Mouse (Mus musculus): ENCODE data around the gene Arrb1. TPM values are rescaled to one million over a fixed set of nuclear protein-coding genes. Genes with fewer than 3 reads are reported as not detected.
"Not testable (repeated sequence)": the region's sequence is repeated elsewhere in the genome, so short reads cannot be mapped to it uniquely, and the experiment has no call there.

Arrb1 gene
- total RNA-seq (2022), result 100 to 1,000 TPM; 168 to 199 (median 184) TPM

- DNase-seq (ENCODE audit: low spot score in 2 of 2), result peak; percentile 70 to 84
Measured at GRCm38 (mm10) chr7:99534901-99535735, at the start of gene Arrb1. TSS of gene Arrb1 (plus strand) at chr7:99535466.

- no peak for DNase-seq (ENCODE audit: low spot score in 2 of 2)
Measured at GRCm38 (mm10) chr7:99489708-99490107, 45.6 kb upstream of the Arrb1 start.

- no peak for DNase-seq (ENCODE audit: low spot score in 2 of 2)
Measured at GRCm38 (mm10) chr7:99499128-99499527, 36.1 kb upstream of the Arrb1 start.

GRCm38 (mm10) chr7:99500201-99500600 is 35.1 kb upstream of the Arrb1 start:
- DNase-seq (ENCODE audit: low spot score in 2 of 2), result peak; percentile 59 to 76

- DNase-seq (ENCODE audit: low spot score in 2 of 2), result no peak
Measured at GRCm38 (mm10) chr7:99500655-99501054, 34.6 kb upstream of the Arrb1 start.

GRCm38 (mm10) chr7:99501148-99501547 is 34.1 kb upstream of the Arrb1 start:
- DNase-seq (ENCODE audit: low spot score in 2 of 2), result no peak

- DNase-seq (ENCODE audit: low spot score in 2 of 2), result no peak
Measured at GRCm38 (mm10) chr7:99504556-99504955, 30.7 kb upstream of the Arrb1 start.

- DNase-seq (ENCODE audit: low spot score in 2 of 2), result not testable (repeated sequence)
Measured at GRCm38 (mm10) chr7:99508187-99508586, 27.1 kb upstream of the Arrb1 start.

- peak; percentile 49 to 76 for DNase-seq (ENCODE audit: low spot score in 2 of 2)
Measured at GRCm38 (mm10) chr7:99510087-99510501, 25.2 kb upstream of the Arrb1 start.

- no peak for DNase-seq (ENCODE audit: low spot score in 2 of 2)
Measured at GRCm38 (mm10) chr7:99516092-99516813, 19.0 kb upstream of the Arrb1 start.

- no peak for DNase-seq (ENCODE audit: low spot score in 2 of 2)
Measured at GRCm38 (mm10) chr7:99516814-99517157, 18.5 kb upstream of the Arrb1 start.

GRCm38 (mm10) chr7:99518954-99519644 is 16.2 kb upstream of the Arrb1 start:
- no peak for DNase-seq (ENCODE audit: low spot score in 2 of 2)

- no peak for DNase-seq (ENCODE audit: low spot score in 2 of 2)
Measured at GRCm38 (mm10) chr7:99523121-99523520, 12.1 kb upstream of the Arrb1 start.

- no peak for DNase-seq (ENCODE audit: low spot score in 2 of 2)
Measured at GRCm38 (mm10) chr7:99523837-99524236, 11.4 kb upstream of the Arrb1 start.

- DNase-seq (ENCODE audit: low spot score in 2 of 2), result no peak
Measured at GRCm38 (mm10) chr7:99528547-99528946, 6.7 kb upstream of the Arrb1 start.

GRCm38 (mm10) chr7:99529410-99529809 is 5.9 kb upstream of the Arrb1 start:
- peak in 1 of 2 experiments; percentile 63 for DNase-seq (ENCODE audit: low spot score in 2 of 2)

- no peak for DNase-seq (ENCODE audit: low spot score in 2 of 2)
Measured at GRCm38 (mm10) chr7:99531408-99531970, 3.8 kb upstream of the Arrb1 start.

GRCm38 (mm10) chr7:99532526-99532925 is 2.7 kb upstream of the Arrb1 start:
- DNase-seq (ENCODE audit: low spot score in 2 of 2), result no peak

- no peak for DNase-seq (ENCODE audit: low spot score in 2 of 2)
Measured at GRCm38 (mm10) chr7:99533600-99533999, 1.7 kb upstream of the Arrb1 start.

- DNase-seq (ENCODE audit: low spot score in 2 of 2), result no peak
Measured at GRCm38 (mm10) chr7:99534501-99534900, 765 bp upstream of the Arrb1 start.

- DNase-seq (ENCODE audit: low spot score in 2 of 2), result peak in 1 of 2 experiments; percentile 40
Measured at GRCm38 (mm10) chr7:99535741-99536501, 655 bp downstream of the Arrb1 start.
